In genomic region chr5:34370840-34371239, GRCm38 (mm10) we compare ENCODE assay signal across 8 mouse cellular contexts. TPM values are rescaled to one million over a fixed set of nuclear protein-coding genes. Genes with fewer than 3 reads are reported as not detected.
DNase-seq lines count a peak whose midpoint lies in the region; ATAC-seq and TF ChIP-seq lines count a peak whose summit lies in the region.

No protein-coding gene starts in this region.

- H3K36me3 ChIP-seq in liver, adult 2 months (ENCODE audit: control insufficient read depth, insufficient read depth, low read length), result no peaks in the 10 kb centered on the region
- no peaks in the 10 kb centered on the region for H3K36me3 ChIP-seq in embryonic facial prominence, embryonic 13.5 days
- H3K36me3 ChIP-seq in intestine, embryonic 16.5 days (ENCODE audit: control insufficient read depth, insufficient read depth, low read length), result no peaks in the 10 kb centered on the region
- H3K36me3 ChIP-seq in neural tube, embryonic 14.5 days (ENCODE audit: control insufficient read depth, insufficient read depth, low read length), result no peaks in the 10 kb centered on the region

- ATAC-seq in embryonic facial prominence, embryonic 13.5 days (ENCODE audit: insufficient number of reproducible peaks, insufficient read depth, low FRiP score, low TSS enrichment, low read depth), result no peak
- no peak for ATAC-seq in intestine, embryonic 16.5 days
- no peak for ATAC-seq in neural tube, embryonic 14.5 days (ENCODE audit: low read depth)

- WGBS in liver, adult 2 months, result 11% methylated on average over 8 of the region's 8 CpGs
- 24% methylated on average over 8 of the region's 8 CpGs for WGBS in embryonic facial prominence, embryonic 13.5 days
- 28% methylated on average over 8 of the region's 8 CpGs for WGBS in intestine, embryonic 16.5 days
- 35% methylated on average over 8 of the region's 8 CpGs for WGBS in neural tube, embryonic 14.5 days

- H3K27ac ChIP-seq in liver, adult 2 months (replicated peaks; ENCODE audit: insufficient read depth, low read depth, low read length), result peak overlapping the region; percentile 71; the same call in 1 of the 2 replicates
- 0 out of 2 replicates have a peak overlapping the region, but pooled peaks have one; percentile 73 for H3K27ac ChIP-seq in embryonic facial prominence, embryonic 13.5 days
- no peak overlapping the region; the same call in 1 of the 2 replicates for H3K27ac ChIP-seq in intestine, embryonic 16.5 days (ENCODE audit: low read length)
- no peak overlapping the region for H3K27ac ChIP-seq in neural tube, embryonic 14.5 days (ENCODE audit: low read depth, low read length)

- H3K27me3 ChIP-seq in liver, adult 2 months (ENCODE audit: control insufficient read depth, insufficient read depth, low read length), result no peaks in the 10 kb centered on the region
- no peaks in the 10 kb centered on the region for H3K27me3 ChIP-seq in embryonic facial prominence, embryonic 13.5 days
- no peaks in the 10 kb centered on the region for H3K27me3 ChIP-seq in intestine, embryonic 16.5 days (replicated peaks; ENCODE audit: control insufficient read depth, insufficient read depth, low read length)
- no peaks in the 10 kb centered on the region for H3K27me3 ChIP-seq in neural tube, embryonic 14.5 days (ENCODE audit: control insufficient read depth, insufficient read depth, low read length)

- no peak for TF ChIP-seq CTCF in liver, adult 2 months (IDR thresholded peaks at IDR 0.05; ENCODE audit: low read depth, low read length)

- DNase-seq in liver, adult 2 months (ENCODE audit: extremely low read depth, low read depth, low spot score), result no peak
- DNase-seq in liver, result no peak
- DNase-seq in spleen, postnatal 4 days (ENCODE audit: low spot score in 2 of 2), result no peak
- no peak for DNase-seq in adrenal gland, adult 2 months
- DNase-seq in adrenal gland, postnatal 14 days, result no peak

- no peak for TF ChIP-seq POLR2A in liver, adult 2 months (IDR thresholded peaks at IDR 0.05; ENCODE audit: extremely low read depth, insufficient read depth, low read length)

- peak overlapping the region; percentile 94 for H3K4me3 ChIP-seq in liver, adult 2 months (ENCODE audit: insufficient read depth, low read depth, low read length)
- H3K4me3 ChIP-seq in embryonic facial prominence, embryonic 13.5 days, result peak overlapping the region; percentile 92
- H3K4me3 ChIP-seq in intestine, embryonic 16.5 days (ENCODE audit: low read length), result peak overlapping the region; percentile 92
- H3K4me3 ChIP-seq in neural tube, embryonic 14.5 days (ENCODE audit: low read depth, low read length), result peak overlapping the region; percentile 89

- no peaks in the 10 kb centered on the region for H3K9me3 ChIP-seq in embryonic facial prominence, embryonic 13.5 days
- no peaks in the 10 kb centered on the region for H3K9me3 ChIP-seq in intestine, embryonic 16.5 days (ENCODE audit: control insufficient read depth, low read length)
- no peaks in the 10 kb centered on the region for H3K9me3 ChIP-seq in neural tube, embryonic 14.5 days (ENCODE audit: control insufficient read depth, low read length)

- H3K4me2 ChIP-seq in embryonic facial prominence, embryonic 13.5 days, result peak overlapping the region; percentile 66
- H3K4me2 ChIP-seq in intestine, embryonic 16.5 days (ENCODE audit: low read depth, low read length), result peak overlapping the region; percentile 64
- peak overlapping the region; percentile 74 for H3K4me2 ChIP-seq in neural tube, embryonic 14.5 days (ENCODE audit: low read depth, low read length)

- H3K4me1 ChIP-seq in liver, adult 2 months (ENCODE audit: control insufficient read depth, insufficient read depth, low read length), result peaks cover 19% of the 10 kb centered on the region
- H3K4me1 ChIP-seq in embryonic facial prominence, embryonic 13.5 days, result peaks cover 18% of the 10 kb centered on the region
- H3K4me1 ChIP-seq in intestine, embryonic 16.5 days (ENCODE audit: control insufficient read depth, insufficient read depth, low read length), result 0 out of 2 replicates have a peak, but pooled peaks cover 14% of the 10 kb centered on the region
- H3K4me1 ChIP-seq in neural tube, embryonic 14.5 days (ENCODE audit: control insufficient read depth, insufficient read depth, low read length), result peaks cover 19% of the 10 kb centered on the region

- H3K9ac ChIP-seq in liver, adult 2 months (ENCODE audit: low read depth, low read length), result peak overlapping the region; percentile 97
- peak overlapping the region; percentile 97 for H3K9ac ChIP-seq in embryonic facial prominence, embryonic 13.5 days
- peak overlapping the region; percentile 90 for H3K9ac ChIP-seq in intestine, embryonic 16.5 days (ENCODE audit: low read depth, low read length)
- H3K9ac ChIP-seq in neural tube, embryonic 14.5 days (replicated peaks; ENCODE audit: low read depth, low read length), result peak overlapping the region; percentile 98

- peaks cover 36% of the 10 kb centered on the region for H3K79me2 ChIP-seq in liver, adult 2 months (ENCODE audit: control insufficient read depth, insufficient read depth, low read length)

RNA-seq across cellular contexts. Expression of gene Fam193a, which starts 1.1 kb away (rescaled TPM):
- 10.2 and 12.6 TPM in 2 replicates for total RNA-seq in liver, adult 2 months (2014; rRNA removed)
- 16.4 and 22.6 TPM in 2 replicates for polyA plus RNA-seq in liver, adult 2 months (2012; rRNA removed)
- 17.7 and 19.7 TPM in 2 replicates for polyA plus RNA-seq in embryonic facial prominence, embryonic 13.5 days (2015; fragmentation: Nextera tagmentation; extraction: Ambion mirVana)
- polyA plus RNA-seq in intestine, embryonic 16.5 days (2015; fragmentation: Nextera tagmentation; extraction: Ambion mirVana), result 6.7 TPM in 2 replicates
- polyA plus RNA-seq in neural tube, embryonic 14.5 days (2014; fragmentation: Nextera tagmentation; extraction: Ambion mirVana), result 20.5 and 24.1 TPM in 2 replicates
- total RNA-seq in adrenal gland, adult 2 months (2021), result 10 to 100 TPM; 24.5 to 36.6 TPM
- 21.8 and 50.3 TPM in 2 replicates for polyA plus RNA-seq in adrenal gland, adult 2 months (2012; rRNA removed)
- total RNA-seq in adrenal gland, postnatal 14 days (2021), result 30.4 and 34.1 TPM in 2 replicates

RNA-seq across cellular contexts. Expression of gene Rnf4, which starts 34.8 kb away (rescaled TPM):
- 76.7 and 78.3 TPM in 2 replicates for total RNA-seq in liver, adult 2 months (2014; rRNA removed)
- 46.2 and 50.6 TPM in 2 replicates for polyA plus RNA-seq in liver, adult 2 months (2012; rRNA removed)
- polyA plus RNA-seq in embryonic facial prominence, embryonic 13.5 days (2015; fragmentation: Nextera tagmentation; extraction: Ambion mirVana), result 157 and 170 TPM in 2 replicates
- 133 and 143 TPM in 2 replicates for polyA plus RNA-seq in intestine, embryonic 16.5 days (2015; fragmentation: Nextera tagmentation; extraction: Ambion mirVana)
- 142 and 146 TPM in 2 replicates for polyA plus RNA-seq in neural tube, embryonic 14.5 days (2014; fragmentation: Nextera tagmentation; extraction: Ambion mirVana)
- 100 to 1,000 TPM in 1 of 2 experiments, 10 to 100 TPM in 1; 88.6 to 107 TPM for total RNA-seq in adrenal gland, adult 2 months (2021)
- 25.7 and 29.2 TPM in 2 replicates for polyA plus RNA-seq in adrenal gland, adult 2 months (2012; rRNA removed)
- 99.3 and 112 TPM in 2 replicates for total RNA-seq in adrenal gland, postnatal 14 days (2021)

Comparison
In these comparisons a context has a peak if more than half of its experiments do, and no peak if none do; other contexts are left out.
1. H3K27ac ChIP-seq: peak in liver, adult 2 months (single experiment) and embryonic facial prominence, embryonic 13.5 days (single experiment); none in intestine, embryonic 16.5 days (single experiment) and neural tube, embryonic 14.5 days (single experiment).
2. Peak in every context shown above with its lines, with median percentiles within 50 percentile points of each other: H3K4me3 ChIP-seq, H3K9ac ChIP-seq and H3K4me2 ChIP-seq.